Mouse (Mus musculus) limb, embryonic 11.5 days (tissue): ENCODE data around the gene Smarcad1. TPM values are rescaled to one million over a fixed set of nuclear protein-coding genes. Genes with fewer than 3 reads are reported as not detected.
"Not testable (repeated sequence)": the region's sequence is repeated elsewhere in the genome, so short reads cannot be mapped to it uniquely, and the experiment has no call there.

Source experiments
- ATAC-seq: fragments of 200-750 bp; cut with Nextera tagmentation; 2 replicates; pipeline ENCODE4 v1.8.0; 2017; ENCODE audit warnings: low read depth; ENCODE audit not compliant: insufficient number of reproducible peaks, low FRiP score, low TSS enrichment
- DNase-seq: peaks from one replicate; pipeline ENCODE4 v3.0.0-alpha.2; 2015; ENCODE audit warnings: low spot score
- H3K27ac ChIP-seq: fragments of 300-500 bp; sonication (generic); replicated peaks from 2 replicates; pipeline ENCODE4 v1.5.1; 2014; ENCODE audit warnings: low read depth, mild to moderate bottlenecking, low read length
- H3K27me3 ChIP-seq: fragments of 300-500 bp; sonication (generic); 2 replicates; pipeline ENCODE4 v1.6.1; 2014; ENCODE audit warnings: mild to moderate bottlenecking, low read length, mixed read lengths; ENCODE audit not compliant: control insufficient read depth, insufficient read depth
- H3K36me3 ChIP-seq: fragments of 300-500 bp; sonication (generic); 2 replicates; pipeline ENCODE4 v1.6.1; 2014; ENCODE audit warnings: mild to moderate bottlenecking, low read length, moderate library complexity, mixed read lengths; ENCODE audit not compliant: control insufficient read depth, insufficient read depth
- H3K4me1 ChIP-seq: fragments of 300-500 bp; sonication (generic); 2 replicates; pipeline ENCODE4 v1.6.1; 2014; ENCODE audit warnings: low read length, mixed read lengths; ENCODE audit not compliant: control insufficient read depth, insufficient read depth
- H3K4me2 ChIP-seq: fragments of 300-500 bp; sonication (generic); 2 replicates; pipeline ENCODE4 v1.6.1; 2014; ENCODE audit warnings: low read depth, mild to moderate bottlenecking, moderate library complexity; ENCODE audit not compliant: severe bottlenecking
- H3K4me3 ChIP-seq: fragments of 300-500 bp; sonication (generic); 2 replicates; pipeline ENCODE4 v1.5.1; 2014; ENCODE audit warnings: low read depth, low read length
- H3K9ac ChIP-seq: fragments of 300-500 bp; sonication (generic); 2 replicates; pipeline ENCODE4 v1.6.1; 2014; ENCODE audit warnings: mild to moderate bottlenecking, low read length
- H3K9me3 ChIP-seq: fragments of 300-500 bp; sonication (generic); 2 replicates; pipeline ENCODE4 v1.6.1; 2016; ENCODE audit warnings: low read length; ENCODE audit not compliant: control insufficient read depth
- whole genome bisulfite sequencing: fragments of 180-500 bp; shearing (Covaris S2); extraction: QIAGEN DNeasy Blood & Tissue Kit; methylation state at CpG from one replicate; pipeline ENCODE4 v1.1.7; 2014; 5-methylcytosine and 5-hydroxymethylcytosine counted together
- polyA plus RNA-seq: library from polyadenylated mRNA; unstranded; fragments of >200 nt; fragmentation: Nextera tagmentation; extraction: Ambion mirVana; gene quantifications from 2 replicates; pipeline ENCODE4 v1.2.1, GENCODE M21; 2014

Smarcad1 gene
- 99.4 and 104 TPM in 2 replicates for polyA plus RNA-seq

GRCm38 (mm10) chr6:65042491-65043171 lies at the start of gene Smarcad1:
Gene Smarcad1 (plus strand): TSS chr6:65042583.
- peak; percentile 94 for DNase-seq
- Histone ChIP-seq H3K4me2 (peak within 1 kb of the TSS; percentile 49), H3K27ac (peak within 1 kb of the TSS; percentile 94), H3K27me3 (no peaks in the 10 kb centered on the region), H3K4me3 (peak within 1 kb of the TSS; percentile 75), H3K9me3 (no peaks in the 10 kb centered on the region), H3K36me3 (peaks cover 10% of the 10 kb centered on the region), H3K9ac (peak within 1 kb of the TSS; percentile 99), H3K4me1 (no peaks in the 10 kb centered on the region)
- peak; percentile 90 for ATAC-seq
- under 1% methylated on average over 79 of the region's 81 CpGs for WGBS

GRCm38 (mm10) chr6:64996824-64997421 lies 45.5 kb upstream of the Smarcad1 start:
- no peak overlapping the region for H3K4me3 ChIP-seq
- 54% methylated on average over 13 of the region's 13 CpGs for WGBS
- no peaks in the 10 kb centered on the region for H3K27me3 ChIP-seq
- H3K36me3 ChIP-seq = no peaks in the 10 kb centered on the region
- H3K4me1 ChIP-seq = no peaks in the 10 kb centered on the region
- no peak for DNase-seq
- no peaks in the 10 kb centered on the region for H3K9me3 ChIP-seq
- no peak overlapping the region for H3K27ac ChIP-seq
- H3K9ac ChIP-seq = no peak overlapping the region
- no peak for ATAC-seq
- no peak overlapping the region for H3K4me2 ChIP-seq

- no peaks in the 10 kb centered on the region for H3K9me3 ChIP-seq
- H3K4me1 ChIP-seq = no peaks in the 10 kb centered on the region
- DNase-seq (no peak), ATAC-seq (no peak)
- no peaks in the 10 kb centered on the region for H3K27me3 ChIP-seq
- H3K4me3 ChIP-seq = no peak overlapping the region
- no peak overlapping the region for H3K27ac ChIP-seq
- no peaks in the 10 kb centered on the region for H3K36me3 ChIP-seq
- 78% methylated on average over 2 of the region's 2 CpGs for WGBS
- H3K4me2 ChIP-seq = no peak overlapping the region
- H3K9ac ChIP-seq = no peak overlapping the region
These were observed 44.6 kb upstream of the Smarcad1 start for GRCm38 (mm10) chr6:64997805-64998204.

- H3K4me1 ChIP-seq, DNase-seq, H3K9me3 ChIP-seq, H3K4me3 ChIP-seq, H3K4me2 ChIP-seq, H3K36me3 ChIP-seq, H3K9ac ChIP-seq, ATAC-seq, H3K27me3 ChIP-seq, H3K27ac ChIP-seq: not testable (repeated sequence)
- 86% methylated on average over 5 of the region's 5 CpGs for WGBS
These were observed 41.6 kb upstream of the Smarcad1 start for GRCm38 (mm10) chr6:65000757-65001156.

- no peak overlapping the region for H3K9ac ChIP-seq
- H3K9me3 ChIP-seq = no peaks in the 10 kb centered on the region
- no peaks in the 10 kb centered on the region for H3K27me3 ChIP-seq
- no peak overlapping the region for H3K4me2 ChIP-seq
- 87% methylated on average over 3 of the region's 3 CpGs for WGBS
- no peak overlapping the region for H3K27ac ChIP-seq
- no peak overlapping the region for H3K4me3 ChIP-seq
- DNase-seq (no peak), ATAC-seq (no peak)
- no peaks in the 10 kb centered on the region for H3K4me1 ChIP-seq
- no peaks in the 10 kb centered on the region for H3K36me3 ChIP-seq
These were observed 40.2 kb upstream of the Smarcad1 start for GRCm38 (mm10) chr6:65002196-65002595.

GRCm38 (mm10) chr6:65008836-65009235 lies 33.5 kb upstream of the Smarcad1 start:
- no peak overlapping the region for H3K4me2 ChIP-seq
- no peaks in the 10 kb centered on the region for H3K4me1 ChIP-seq
- H3K9ac ChIP-seq = no peak overlapping the region
- no peaks in the 10 kb centered on the region for H3K36me3 ChIP-seq
- DNase-seq (no peak), ATAC-seq (no peak)
- no peaks in the 10 kb centered on the region for H3K27me3 ChIP-seq
- no peak overlapping the region for H3K27ac ChIP-seq
- WGBS = 13% methylated on average over 5 of the region's 5 CpGs
- H3K9me3 ChIP-seq = no peaks in the 10 kb centered on the region
- H3K4me3 ChIP-seq = no peak overlapping the region

- no peak for DNase-seq
- no peaks in the 10 kb centered on the region for H3K27me3 ChIP-seq
- WGBS = 86% methylated on average over 5 of the region's 5 CpGs
- no peak overlapping the region for H3K4me2 ChIP-seq
- ATAC-seq = no peak
- H3K9ac ChIP-seq = no peak overlapping the region
- H3K27ac ChIP-seq = no peak overlapping the region
- no peaks in the 10 kb centered on the region for H3K36me3 ChIP-seq
- H3K4me3 ChIP-seq = no peak overlapping the region
- H3K9me3 ChIP-seq = no peaks in the 10 kb centered on the region
- H3K4me1 ChIP-seq = no peaks in the 10 kb centered on the region
These were observed 30.9 kb upstream of the Smarcad1 start for GRCm38 (mm10) chr6:65011444-65011990.

- Histone ChIP-seq H3K4me3 (no peak overlapping the region), H3K9me3 (no peaks in the 10 kb centered on the region), H3K27me3 (no peaks in the 10 kb centered on the region), H3K9ac (no peak overlapping the region), H3K4me2 (no peak overlapping the region), H3K36me3 (no peaks in the 10 kb centered on the region), H3K4me1 (no peaks in the 10 kb centered on the region), H3K27ac (no peak overlapping the region)
- DNase-seq = no peak
- 88% methylated on average over 2 of the region's 2 CpGs for WGBS
- no peak for ATAC-seq
These were observed 30.2 kb upstream of the Smarcad1 start for GRCm38 (mm10) chr6:65012142-65012541.
